Mouse (Mus musculus) E14TG2a.4 (cell line): ENCODE results near the gene Eva1c.

Source experiments
- CTCF ChIP-seq: conservative IDR thresholded peaks from 2 replicates; pipeline ENCODE4 v1.5.1; 2014; ENCODE audit warnings: low read length
- NANOG ChIP-seq: IDR thresholded peaks from 2 replicates; pipeline ENCODE4 v1.6.1; 2014; ENCODE audit warnings: borderline replicate concordance, low read length, mixed read lengths
- POU5F1 ChIP-seq: IDR thresholded peaks from 2 replicates; pipeline ENCODE4 v1.6.1; 2014; ENCODE audit warnings: low read length, borderline replicate concordance

DNA sequence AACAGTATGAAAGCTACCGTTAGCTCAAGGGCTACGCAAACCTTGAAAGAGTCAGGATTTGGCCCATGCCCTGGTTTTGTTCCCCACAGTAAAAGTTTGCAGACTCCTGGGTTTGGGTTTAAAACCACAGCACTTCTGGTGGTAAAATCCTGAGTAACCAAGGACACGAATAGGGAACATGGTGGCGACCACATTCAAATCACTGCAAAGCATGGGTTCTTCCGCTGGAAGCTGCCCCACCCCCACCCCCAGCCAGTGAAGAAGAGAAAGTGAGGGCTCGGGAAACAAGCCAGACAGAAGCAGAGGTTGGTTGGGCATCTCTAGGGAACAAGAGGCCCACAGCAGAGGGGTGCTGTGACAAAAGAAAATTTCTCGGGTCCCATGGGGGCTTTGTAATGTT, 80.7 kb downstream of the Eva1c start:
- no peak for TF ChIP-seq CTCF
- TF ChIP-seq POU5F1 = no peak
- no peak for TF ChIP-seq NANOG
